Mouse (Mus musculus): Measurements from ENCODE around the gene Dst. TPM values are rescaled to one million over a fixed set of nuclear protein-coding genes. Genes with fewer than 3 reads are reported as not detected.

Dst gene
- total and polyA plus RNA-seq, 3 experiments = 9.1 to 28.0 (median 20.5) TPM

GRCm38 (mm10) chr1:34284979-34285378 is 377.0 kb downstream of the Dst start:
- TF ChIP-seq TBP (conservative IDR thresholded peaks at IDR 0.05; ENCODE audit: low read depth, low read length) (no peak), POLR2AphosphoS2 (IDR thresholded peaks at IDR 0.05; ENCODE audit: low read depth, low read length) (no peak), CHD2 (IDR thresholded peaks at IDR 0.05; ENCODE audit: low read length) (no peak), GABPA (IDR thresholded peaks at IDR 0.05; ENCODE audit: insufficient replicate concordance, low read depth, low read length) (no peak), RAD21 (IDR thresholded peaks at IDR 0.05; ENCODE audit: low read depth, low read length) (no peak), E2F4 (IDR thresholded peaks at IDR 0.05; ENCODE audit: insufficient replicate concordance, low read depth, low read length) (no peak), MAZ (IDR thresholded peaks at IDR 0.05; ENCODE audit: low read depth, low read length) (no peak), POLR2A (IDR thresholded peaks at IDR 0.05; ENCODE audit: low read depth, low read length) (no peak), KAT2A (IDR thresholded peaks at IDR 0.05; ENCODE audit: insufficient replicate concordance, low read length) (no peak), ZNF384 (IDR thresholded peaks at IDR 0.05; ENCODE audit: low read depth, low read length) (no peak), ZC3H11A (IDR thresholded peaks at IDR 0.05; ENCODE audit: low read depth, low read length) (no peak), SMC3 (IDR thresholded peaks at IDR 0.05; ENCODE audit: low read depth, low read length) (no peak), NELFE (IDR thresholded peaks at IDR 0.05; ENCODE audit: low read depth, low read length) (no peak), SIN3A (IDR thresholded peaks at IDR 0.05; ENCODE audit: low read length) (no peak), EP300 (IDR thresholded peaks at IDR 0.05; ENCODE audit: low read length) (no peak), MXI1 (IDR thresholded peaks at IDR 0.05; ENCODE audit: low read depth, low read length) (no peak), MAX (IDR thresholded peaks at IDR 0.05; ENCODE audit: low read length) (no peak)
- no peak for DNase-seq (ENCODE audit: extremely low read depth)
- no peak overlapping the region for H3K9ac ChIP-seq (ENCODE audit: insufficient read depth, low read depth)
- no peaks in the 10 kb centered on the region for H3K27me3 ChIP-seq (replicated peaks)
- H3K9me3 ChIP-seq (replicated peaks; ENCODE audit: low read length) = no peaks in the 10 kb centered on the region
- H3K27ac ChIP-seq (ENCODE audit: insufficient read depth, low read depth) = no peak overlapping the region
- no peak overlapping the region for H3K4me2 ChIP-seq (ENCODE audit: insufficient read depth, low read depth, poor library complexity, severe bottlenecking)
- H3K36me3 ChIP-seq (replicated peaks in 1 of 2; ENCODE audit: control insufficient read depth in 1 of 2, insufficient read depth in 1 of 2, low read length in 1 of 2) = peaks cover 14 to 69% of the 10 kb centered on the region in 2 experiments
- 0 out of 2 replicates have a peak, but pooled peaks cover 2% of the 10 kb centered on the region for H3K79me2 ChIP-seq (replicated peaks; ENCODE audit: control insufficient read depth, extremely low read depth, insufficient read depth, poor library complexity, severe bottlenecking)
- H3K4me1 ChIP-seq (ENCODE audit: control insufficient read depth in 1 of 2, insufficient read depth in 2 of 2) = peaks cover 5 to 9% of the 10 kb centered on the region in 2 experiments
- in situ Hi-C loops (cut with MboI; ENCODE audit: low pct_ligation_motif_present, low pct_unique_long_range_greater_than_20kb, low sequenced_read_pairs) (no loop called here), dilution Hi-C loops (cut with MboI; ENCODE audit: extremely low pct_ligation_motif_present, extremely low pct_unique_long_range_greater_than_20kb, low sequenced_read_pairs) (no loop called here)
- H3K4me3 ChIP-seq (replicated peaks in 1 of 3; ENCODE audit: low read depth in 2 of 3, low read length in 2 of 3, poor library complexity in 1 of 3) = no peak overlapping the region

- peaks cover 24 to 75% of the 10 kb centered on the region in 2 experiments for H3K36me3 ChIP-seq (replicated peaks in 1 of 2; ENCODE audit: control insufficient read depth in 1 of 2, insufficient read depth in 1 of 2, low read length in 1 of 2)
- no peak overlapping the region for H3K4me3 ChIP-seq (replicated peaks in 1 of 3; ENCODE audit: low read depth in 2 of 3, low read length in 2 of 3, poor library complexity in 1 of 3)
- no peak overlapping the region for H3K27ac ChIP-seq (ENCODE audit: insufficient read depth, low read depth)
- DNase-seq (ENCODE audit: extremely low read depth) = no peak
- no peaks in the 10 kb centered on the region for H3K79me2 ChIP-seq (replicated peaks; ENCODE audit: control insufficient read depth, extremely low read depth, insufficient read depth, poor library complexity, severe bottlenecking)
- dilution Hi-C loops (cut with MboI; ENCODE audit: extremely low pct_ligation_motif_present, extremely low pct_unique_long_range_greater_than_20kb, low sequenced_read_pairs) = no loop called here
- TF ChIP-seq ZKSCAN1 (IDR thresholded peaks at IDR 0.05; ENCODE audit: borderline replicate concordance, low read depth, low read length) = no peak
- no peak for TF ChIP-seq GABPA (IDR thresholded peaks at IDR 0.05; ENCODE audit: insufficient replicate concordance, low read depth, low read length)
- TF ChIP-seq E2F4 (IDR thresholded peaks at IDR 0.05; ENCODE audit: insufficient replicate concordance, low read depth, low read length) = no peak
- no peak for TF ChIP-seq MAZ (IDR thresholded peaks at IDR 0.05; ENCODE audit: low read depth, low read length)
- no peak for TF ChIP-seq ETS1 (conservative IDR thresholded peaks at IDR 0.05; ENCODE audit: low read depth, low read length)
- TF ChIP-seq USF2 (conservative IDR thresholded peaks at IDR 0.05; ENCODE audit: low read depth, low read length) = no peak
- TF ChIP-seq CTCF (conservative IDR thresholded peaks at IDR 0.05 in 1 of 2, IDR thresholded peaks at IDR 0.05 in 1 of 2; ENCODE audit: low read depth in 2 of 2, low read length in 2 of 2) = no peak
- TF ChIP-seq NELFE (IDR thresholded peaks at IDR 0.05; ENCODE audit: low read depth, low read length) = no peak
- TF ChIP-seq UBTF (IDR thresholded peaks at IDR 0.05; ENCODE audit: low read depth, low read length) = no peak
- no peak for TF ChIP-seq ZNF384 (IDR thresholded peaks at IDR 0.05; ENCODE audit: low read depth, low read length)
- TF ChIP-seq POLR2A (IDR thresholded peaks at IDR 0.05; ENCODE audit: low read depth, low read length) = no peak
- no peak overlapping the region for H3K4me2 ChIP-seq (ENCODE audit: insufficient read depth, low read depth, poor library complexity, severe bottlenecking)
- H3K9me3 ChIP-seq (replicated peaks; ENCODE audit: low read length) = no peaks in the 10 kb centered on the region
- H3K4me1 ChIP-seq (ENCODE audit: control insufficient read depth in 1 of 2, insufficient read depth in 2 of 2) = peaks cover 5 to 17% of the 10 kb centered on the region in 2 experiments
- no peaks in the 10 kb centered on the region for H3K27me3 ChIP-seq (replicated peaks)
- H3K9ac ChIP-seq (ENCODE audit: insufficient read depth, low read depth) = no peak overlapping the region
- in situ Hi-C loops (cut with MboI; ENCODE audit: low pct_ligation_motif_present, low pct_unique_long_range_greater_than_20kb, low sequenced_read_pairs) = no loop called here
These were observed 379.7 kb downstream of the Dst start for GRCm38 (mm10) chr1:34287731-34288130.
